Comparison of ENCODE assay signal across 9 mouse cellular contexts in the genomic region with DNA sequence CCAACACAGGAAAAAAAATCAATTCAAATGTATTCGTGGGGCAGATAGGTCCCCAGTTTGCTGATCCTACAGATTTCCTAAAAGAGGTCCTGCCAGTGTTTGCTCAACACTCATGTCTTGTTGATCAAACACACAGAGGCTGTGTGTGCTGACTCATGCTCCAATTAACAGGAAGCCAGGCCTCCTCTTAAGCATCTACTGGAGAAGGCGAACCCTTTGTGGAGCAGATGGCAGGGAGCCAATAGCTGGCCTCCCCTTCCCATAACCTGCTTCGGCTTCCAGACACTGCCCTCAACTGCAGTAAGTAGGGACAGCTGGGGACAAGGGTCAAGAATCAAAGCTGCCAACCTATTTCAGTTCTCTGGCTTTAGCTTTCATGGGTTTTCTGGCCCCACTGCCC. TPM values are rescaled to one million over a fixed set of nuclear protein-coding genes. Genes with fewer than 3 reads are reported as not detected.
A peak's percentile ranks its signal among the peaks of the same experiment; 100 is the strongest.
DNase-seq lines count a peak whose midpoint lies in the region; ATAC-seq and TF ChIP-seq lines count a peak whose summit lies in the region.
"Had no signal": no experiment of that assay in that cellular context is flagged by ENCODE, and none has a peak within 500 bp of the region (broad histone marks: within the 10 kb centered on the region; RNA-seq: fewer than 3 reads in every experiment).

No protein-coding gene starts in this region.

- no peak overlapping the region for H3K9ac ChIP-seq in intestine, embryonic 14.5 days (ENCODE audit: low read length)
- H3K9ac ChIP-seq in stomach, embryonic 14.5 days (replicated peaks; ENCODE audit: low read depth, low read length): no peak overlapping the region

- peaks cover 27% of the 10 kb centered on the region for H3K4me1 ChIP-seq in intestine, embryonic 14.5 days (replicated peaks; ENCODE audit: control insufficient read depth, insufficient read depth, low read length)
- peaks cover 16% of the 10 kb centered on the region for H3K4me1 ChIP-seq in lung, adult 2 months (ENCODE audit: control insufficient read depth, insufficient read depth, low read length)
- H3K4me1 ChIP-seq in stomach, embryonic 14.5 days (ENCODE audit: control insufficient read depth, insufficient read depth, low read length): peaks cover 27% of the 10 kb centered on the region

- DNase-seq in cerebellum, postnatal 10 days: peak; percentile 70 to 74
- no peak for DNase-seq in cerebellum, adult 18-20 months
- DNase-seq in urinary bladder, adult 2 months (ENCODE audit: low spot score): peak; percentile 36
- no peak for DNase-seq in urinary bladder, postnatal 4 days (ENCODE audit: low spot score in 2 of 2)
- peak; percentile 68 for DNase-seq in intestine, embryonic 14.5 days (ENCODE audit: low spot score)
- peak; percentile 72 for DNase-seq in lung, adult 2 months
- no peak for DNase-seq in T-cell, adult 2 months (ENCODE audit: low spot score)

- H3K36me3 ChIP-seq in intestine, embryonic 14.5 days (ENCODE audit: control insufficient read depth, insufficient read depth, low read length): peaks cover 12% of the 10 kb centered on the region; the same call in 1 of the 2 replicates
- H3K36me3 ChIP-seq in stomach, embryonic 14.5 days (ENCODE audit: control insufficient read depth, insufficient read depth, low read length): peaks cover 5% of the 10 kb centered on the region; the same call in 1 of the 2 replicates

- no peak for TF ChIP-seq POLR2A in lung, adult 2 months (IDR thresholded peaks at IDR 0.05; ENCODE audit: borderline replicate concordance, extremely low read depth, low read depth, low read length)

- no peaks in the 10 kb centered on the region for H3K27me3 ChIP-seq in intestine, embryonic 14.5 days (replicated peaks; ENCODE audit: control insufficient read depth, insufficient read depth, low read length)
- no peaks in the 10 kb centered on the region for H3K27me3 ChIP-seq in stomach, embryonic 14.5 days (ENCODE audit: control insufficient read depth, insufficient read depth, low read length)

- 0 out of 2 replicates have a peak, but pooled peaks cover 6% of the 10 kb centered on the region for H3K9me3 ChIP-seq in intestine, embryonic 14.5 days (ENCODE audit: control insufficient read depth, low read length)
- no peaks in the 10 kb centered on the region; the same call in 1 of the 2 replicates for H3K9me3 ChIP-seq in stomach, embryonic 14.5 days (ENCODE audit: control insufficient read depth, low read depth, low read length)

- H3K27ac ChIP-seq in intestine, embryonic 14.5 days (ENCODE audit: low read depth): peak overlapping the region; percentile 57
- H3K27ac ChIP-seq in stomach, embryonic 14.5 days (ENCODE audit: low read length): peak overlapping the region; percentile 64; the same call in 1 of the 2 replicates

- no peak for TF ChIP-seq CTCF in lung, adult 2 months (IDR thresholded peaks at IDR 0.05; ENCODE audit: insufficient read depth, low read length)

- H3K4me3 ChIP-seq in intestine, embryonic 14.5 days (ENCODE audit: low read depth, low read length): no peak overlapping the region
- H3K4me3 ChIP-seq in lung, adult 2 months (replicated peaks; ENCODE audit: extremely low read depth, low read depth, low read length): no peak overlapping the region
- H3K4me3 ChIP-seq in stomach, embryonic 14.5 days (ENCODE audit: low read depth, low read length): no peak overlapping the region
- H3K4me3 ChIP-seq: erythroblast, embryonic 14.5 days had no signal

- no peak overlapping the region for H3K4me2 ChIP-seq in intestine, embryonic 14.5 days (ENCODE audit: low read length)
- H3K4me2 ChIP-seq in stomach, embryonic 14.5 days (replicated peaks; ENCODE audit: low read depth, low read length): no peak overlapping the region

- WGBS in intestine, embryonic 14.5 days: 23% methylated on average over 3 of the region's 3 CpGs
- 7% methylated on average over 3 of the region's 3 CpGs for WGBS in lung, adult 2 months
- 21% methylated on average over 3 of the region's 3 CpGs for WGBS in stomach, embryonic 14.5 days

- ATAC-seq in intestine, embryonic 14.5 days (replicated peaks; ENCODE audit: low FRiP score, low TSS enrichment, low read depth): peak; percentile 64
- ATAC-seq in stomach, embryonic 14.5 days (ENCODE audit: insufficient number of reproducible peaks, insufficient read depth, low FRiP score, low read depth): peak; percentile 88

RNA-seq across cellular contexts. Expression of gene Antxr1, which starts 58.1 kb away (rescaled TPM):
- 28.5 and 45.1 TPM in 2 replicates for polyA plus RNA-seq in urinary bladder, adult 2 months (2012; rRNA removed)
- polyA plus RNA-seq in intestine, embryonic 14.5 days (2014; fragmentation: Nextera tagmentation; extraction: Ambion mirVana): 8.5 and 9.2 TPM in 2 replicates
- polyA plus RNA-seq in lung, adult 2 months (2012; rRNA removed): 31.3 and 35.3 TPM in 2 replicates
- 13.5 and 14.4 TPM in 2 replicates for polyA plus RNA-seq in stomach, embryonic 14.5 days (2014; fragmentation: Nextera tagmentation; extraction: Ambion mirVana)
- polyA plus RNA-seq: erythroblast, embryonic 14.5 days had no signal

Comparison
In these comparisons a context has a peak if more than half of its experiments do, and no peak if none do; other contexts are left out.
1. DNase-seq: peak in cerebellum, postnatal 10 days (2 of 2), urinary bladder, adult 2 months (single experiment), intestine, embryonic 14.5 days (single experiment) and lung, adult 2 months (single experiment); none in cerebellum, adult 18-20 months (0 of 2), urinary bladder, postnatal 4 days (0 of 2) and T-cell, adult 2 months (single experiment).